Mouse (Mus musculus) left cerebral cortex, postnatal 36 days (tissue): ENCODE measurements around the gene Prdm4. TPM values are rescaled to one million over a fixed set of nuclear protein-coding genes. Genes with fewer than 3 reads are reported as not detected.

Experiments used
- DNase-seq, 2 experiments: peaks; one replicate each; pipeline ENCODE4 v3.0.0; 2021 to 2022; ENCODE audit warnings: low spot score in 2 of 2, mixed read lengths in 1 of 2
- intact Hi-C: fragments of 180-260 bp; cut with DNase I; formaldehyde crosslinking; loops from one replicate; pipeline ENCODE4 v1.15.1; 2025
- total RNA-seq, 2 experiments: library from RNA; stranded (reverse); gene quantifications; 2 replicates each; pipeline ENCODE4 v1.2.3; 2021

The Prdm4 gene
- total RNA-seq, 2 experiments from 2014 or later: 24.0 to 27.0 TPM

DNA sequence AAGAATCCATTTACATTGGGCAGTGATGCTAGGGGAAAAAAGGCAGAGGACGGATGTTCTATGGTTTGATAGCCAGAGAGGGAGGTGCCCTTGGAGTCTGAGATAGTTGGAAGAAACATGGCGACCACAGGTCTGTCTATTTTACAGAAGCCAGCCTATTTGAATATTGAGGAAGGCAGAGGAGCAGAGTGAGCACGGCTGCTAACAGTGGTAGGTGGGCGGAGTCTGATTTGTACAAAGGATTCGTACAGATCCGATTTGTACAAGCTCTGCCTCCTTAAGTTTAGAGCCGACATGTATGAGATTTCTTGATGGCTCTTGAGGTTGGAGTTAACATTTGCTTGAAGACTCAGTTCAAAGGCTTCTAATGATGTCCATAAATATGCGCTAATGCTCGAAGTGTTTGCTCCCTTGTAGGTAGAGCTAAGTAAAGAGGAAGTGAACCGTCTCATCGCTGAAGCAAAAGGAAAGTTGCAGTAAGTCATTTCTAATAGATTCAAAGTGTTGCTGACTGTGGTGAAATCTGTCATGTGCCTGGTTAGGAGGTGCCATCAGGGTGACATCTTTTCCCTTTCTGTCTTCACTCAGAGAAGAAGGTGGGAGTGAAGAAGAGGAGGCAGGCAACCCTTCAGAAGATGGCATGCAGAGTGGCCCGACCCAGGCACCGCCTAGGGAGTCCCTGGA is 42.9 kb downstream of the Prdm4 start:
- no peak for DNase-seq
- intact Hi-C loops: loop anchor here (5.0 to 10.0 kb wide), 2 partner anchors 83 to 199 kb away; partner anchors contain the start of gene Rtcb

DNA sequence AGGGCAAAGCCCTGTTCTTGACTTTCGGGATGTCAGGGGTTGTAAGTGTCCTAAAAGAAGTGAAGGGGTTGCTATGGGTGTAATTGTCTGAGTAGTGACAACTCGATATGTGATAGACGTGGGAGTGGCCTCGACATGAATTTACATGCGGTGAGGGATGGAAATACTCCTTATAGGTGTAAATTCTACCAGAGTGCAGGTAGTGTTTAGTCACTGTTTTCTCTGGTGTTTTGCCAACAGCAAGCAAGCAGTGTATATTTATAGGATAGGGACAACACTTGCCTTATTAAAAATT is 44.5 kb downstream of the Prdm4 start:
- intact Hi-C loops: loop anchor here (5.0 to 10.0 kb wide), 2 partner anchors 85 to 198 kb away; partner anchors contain the start of gene Rtcb
- no peak for DNase-seq

DNA sequence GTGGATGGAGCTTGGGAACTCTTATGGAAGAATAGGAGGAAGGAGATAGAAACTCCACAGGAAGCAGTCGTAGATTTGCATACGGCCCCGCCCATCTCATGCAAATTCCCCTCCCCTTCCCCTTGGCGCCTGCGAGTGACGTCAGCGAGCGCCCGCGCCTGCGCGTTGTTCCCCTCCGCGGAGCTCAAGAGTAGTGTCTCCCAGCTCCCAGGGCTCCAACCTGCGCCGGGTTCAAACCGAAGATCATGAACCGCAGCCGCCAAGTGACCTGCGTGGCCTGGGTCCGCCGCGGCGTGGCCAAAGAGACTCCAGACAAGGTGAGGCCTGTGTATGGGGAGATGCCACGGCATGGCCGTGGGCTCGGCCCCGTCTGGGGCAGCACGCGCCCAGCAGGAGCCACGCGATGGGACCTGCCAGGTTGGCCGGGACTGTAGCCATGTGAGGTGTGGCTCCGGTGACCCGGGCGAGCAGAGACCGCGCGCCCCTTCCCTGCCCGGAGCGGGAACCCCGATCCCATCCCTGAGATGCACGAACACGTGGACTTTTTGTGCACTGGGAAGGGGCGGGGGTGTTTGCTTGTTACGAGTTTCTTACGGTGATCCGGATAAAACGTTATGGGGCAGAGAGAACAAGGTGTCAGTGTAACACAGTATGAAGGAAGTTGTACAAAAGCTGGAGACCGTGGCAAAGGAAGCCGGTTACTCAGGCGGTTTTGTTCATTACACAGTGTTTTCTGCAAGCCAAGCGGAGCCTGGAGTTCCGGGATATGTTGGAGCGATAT is 45.1 kb downstream of the Prdm4 start:
- intact Hi-C loops: loop anchor here (5.0 to 10.0 kb wide), 2 partner anchors 85 to 197 kb away; partner anchors contain the start of gene Rtcb
- DNase-seq: peak; percentile 91 to 93

DNA sequence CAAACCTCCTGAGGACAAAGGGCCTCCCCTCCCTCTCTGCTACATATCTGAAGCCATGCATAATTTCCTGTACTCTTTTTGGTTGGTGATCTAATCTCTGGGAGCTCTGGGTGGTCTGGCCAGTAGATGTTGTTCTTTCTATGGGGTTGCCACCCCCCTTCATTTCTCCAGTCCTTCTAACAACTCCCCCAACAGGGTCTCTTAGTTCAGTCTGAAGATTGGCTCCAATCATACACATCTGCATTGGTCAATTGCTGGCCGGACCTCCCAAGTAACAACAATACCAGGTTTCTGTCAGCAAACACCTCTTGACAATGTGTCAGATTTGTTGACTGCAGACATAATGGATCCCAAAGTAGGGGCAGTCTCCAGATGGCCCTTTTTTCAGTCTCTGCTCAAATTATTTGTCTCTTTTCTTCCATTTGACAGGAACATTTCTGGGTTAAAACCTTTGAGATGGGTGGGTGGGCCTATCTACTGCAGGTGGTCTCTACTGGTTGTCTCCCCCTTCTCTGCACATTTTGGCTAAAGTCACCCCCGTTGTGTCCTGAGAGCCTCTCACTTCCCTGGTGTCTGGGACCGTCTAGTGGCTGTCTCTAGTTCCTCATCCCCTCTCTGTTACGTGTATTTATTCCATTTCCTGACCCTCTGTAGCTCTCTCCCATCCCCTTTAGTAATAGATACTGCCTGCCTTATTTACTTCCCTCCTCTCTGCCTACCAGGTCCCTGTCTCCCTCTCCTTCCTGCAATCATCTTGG is 70.7 kb downstream of the Prdm4 start:
- DNase-seq: no peak
- intact Hi-C loops: no loop called here

Other genes with a start within 250 kb of the Prdm4 start
- gene Pwp1, start 87.6 kb downstream of the Prdm4 start, total RNA-seq: 10 to 100 TPM; 18.0 to 18.8 TPM
- under 1 TPM in 1 of 2 experiments, not detected in 1; 0.32 TPM for gene Ascl4, start 10.5 kb upstream of the Prdm4 start, total RNA-seq
- gene Rtcb, start 40.7 kb upstream of the Prdm4 start, total RNA-seq: 100 to 1,000 TPM in 1 of 2 experiments, 10 to 100 TPM in 1; 97.6 to 107 TPM
- gene Bpifc, start 94.8 kb upstream of the Prdm4 start, total RNA-seq: under 1 TPM; 0.14 to 0.15 TPM
- gene Fbxo7, start 104.8 kb upstream of the Prdm4 start, total RNA-seq: 10 to 100 TPM; 25.5 to 29.0 TPM